Mouse (Mus musculus): ENCODE measurements around the gene Rorb.
A peak's percentile ranks its signal among the peaks of the same experiment; 100 is the strongest.

Gene Rorb

GRCm38 (mm10) chr19:19005144-19005543 is 105.9 kb downstream of the Rorb start:
- DNase-seq (ENCODE audit: low spot score), result peak; percentile 62

- DNase-seq (ENCODE audit: low spot score), result no peak
These were observed 106.9 kb downstream of the Rorb start for GRCm38 (mm10) chr19:19004023-19004656.

GRCm38 (mm10) chr19:18998966-18999365 is 112.0 kb downstream of the Rorb start:
- DNase-seq (ENCODE audit: low spot score), result no peak

- DNase-seq (ENCODE audit: low spot score), result no peak
These were observed 113.3 kb downstream of the Rorb start for GRCm38 (mm10) chr19:18997711-18998110.

- DNase-seq (ENCODE audit: low spot score), result no peak
These were observed 131.0 kb downstream of the Rorb start for GRCm38 (mm10) chr19:18979996-18980395.

GRCm38 (mm10) chr19:18974796-18975660 is 136.0 kb downstream of the Rorb start:
- peak; percentile 56 for DNase-seq (ENCODE audit: low spot score)

- no peak for DNase-seq (ENCODE audit: low spot score)
These were observed 141.6 kb downstream of the Rorb start for GRCm38 (mm10) chr19:18969386-18969785.

GRCm38 (mm10) chr19:18967307-18967706 is 143.7 kb downstream of the Rorb start:
- DNase-seq (ENCODE audit: low spot score), result no peak

- DNase-seq (ENCODE audit: low spot score), result no peak
These were observed 151.1 kb downstream of the Rorb start for GRCm38 (mm10) chr19:18959862-18960261.

- DNase-seq (ENCODE audit: low spot score), result no peak
These were observed 158.2 kb downstream of the Rorb start for GRCm38 (mm10) chr19:18952806-18953205.

- DNase-seq (ENCODE audit: low spot score), result no peak
These were observed 163.8 kb downstream of the Rorb start for GRCm38 (mm10) chr19:18947193-18947592.

GRCm38 (mm10) chr19:18945265-18945664 is 165.7 kb downstream of the Rorb start:
- no peak for DNase-seq (ENCODE audit: low spot score)

- DNase-seq (ENCODE audit: low spot score), result no peak
These were observed 169.6 kb downstream of the Rorb start for GRCm38 (mm10) chr19:18941391-18941790.

GRCm38 (mm10) chr19:18911755-18912340 is 199.1 kb downstream of the Rorb start:
- DNase-seq (ENCODE audit: low spot score), result no peak

- DNase-seq (ENCODE audit: low spot score), result no peak
These were observed 201.4 kb downstream of the Rorb start for GRCm38 (mm10) chr19:18909641-18910040.

- DNase-seq (ENCODE audit: low spot score), result no peak
These were observed 205.5 kb downstream of the Rorb start for GRCm38 (mm10) chr19:18905511-18905910.

GRCm38 (mm10) chr19:18902694-18903067 is 208.3 kb downstream of the Rorb start:
- no peak for DNase-seq (ENCODE audit: low spot score)

- no peak for DNase-seq (ENCODE audit: low spot score)
These were observed 208.8 kb downstream of the Rorb start for GRCm38 (mm10) chr19:18902041-18902693.

- no peak for DNase-seq (ENCODE audit: low spot score)
These were observed 212.8 kb downstream of the Rorb start for GRCm38 (mm10) chr19:18898238-18898637.

- DNase-seq (ENCODE audit: low spot score), result no peak
These were observed 220.8 kb downstream of the Rorb start for GRCm38 (mm10) chr19:18890216-18890615.

- no peak for DNase-seq (ENCODE audit: low spot score)
These were observed 221.4 kb downstream of the Rorb start for GRCm38 (mm10) chr19:18889632-18890031.

GRCm38 (mm10) chr19:18889117-18889627 is 221.8 kb downstream of the Rorb start:
- peak; percentile 18 for DNase-seq (ENCODE audit: low spot score)
